Mouse (Mus musculus): ENCODE measurements around the gene Ccdc73.

Ccdc73 gene

DNA sequence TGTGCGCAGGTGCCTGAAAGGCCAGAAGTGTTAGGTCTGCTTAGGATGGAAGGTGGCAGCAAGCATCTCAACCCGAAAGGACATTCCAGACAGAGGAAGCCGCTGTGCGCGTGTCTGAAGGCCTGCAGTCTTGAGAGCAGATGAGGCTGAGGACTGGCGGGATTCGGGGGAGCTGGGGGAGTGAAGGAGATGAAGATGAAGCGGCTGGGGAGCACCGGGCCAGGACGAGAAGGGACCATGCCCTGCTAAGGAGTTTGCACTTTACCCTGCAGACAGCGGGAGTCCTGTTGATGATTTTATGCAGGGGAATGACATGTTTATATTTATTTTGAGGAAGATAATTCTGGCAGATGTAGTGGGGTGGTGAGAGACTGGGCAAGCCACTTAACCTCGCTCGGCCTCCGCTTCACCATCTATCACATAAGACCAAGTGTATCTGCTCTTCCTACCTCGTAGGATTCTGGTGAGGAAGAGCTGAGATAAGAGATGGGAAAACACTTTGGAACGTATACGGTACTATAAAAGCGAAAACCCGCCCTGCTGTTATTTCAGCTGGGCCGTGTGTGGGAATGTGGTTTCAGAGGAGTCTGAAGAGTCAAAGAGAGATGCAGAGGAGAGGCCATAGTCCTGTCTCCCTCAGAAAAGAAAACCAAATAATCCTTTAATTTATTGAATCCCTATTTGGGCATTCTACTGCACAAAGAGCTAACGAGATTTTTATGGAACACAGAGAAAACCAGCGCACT, 159.5 kb downstream of the Ccdc73 start:
- no peak for DNase-seq (ENCODE audit: low spot score)

DNA sequence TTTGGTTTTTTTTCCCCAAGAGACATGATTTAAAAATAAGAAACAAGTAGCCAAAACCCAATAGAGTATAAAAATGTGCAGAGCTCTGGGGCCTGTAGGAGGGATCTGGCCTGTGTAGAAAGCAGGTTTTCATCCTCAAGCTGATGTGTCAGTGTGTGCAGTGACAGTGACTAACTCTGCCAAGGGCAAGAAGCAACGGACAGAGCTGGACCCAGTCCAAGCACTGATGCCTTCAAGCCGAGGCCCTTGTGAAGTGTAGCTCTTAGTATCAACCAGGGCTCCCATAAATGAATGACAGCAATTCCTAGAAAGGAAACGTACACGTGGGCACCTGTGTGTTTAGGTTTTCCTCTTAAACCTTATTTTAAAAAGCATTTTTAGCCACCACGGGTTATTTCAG, 161.2 kb downstream of the Ccdc73 start:
- no peak for DNase-seq (ENCODE audit: low spot score)

DNA sequence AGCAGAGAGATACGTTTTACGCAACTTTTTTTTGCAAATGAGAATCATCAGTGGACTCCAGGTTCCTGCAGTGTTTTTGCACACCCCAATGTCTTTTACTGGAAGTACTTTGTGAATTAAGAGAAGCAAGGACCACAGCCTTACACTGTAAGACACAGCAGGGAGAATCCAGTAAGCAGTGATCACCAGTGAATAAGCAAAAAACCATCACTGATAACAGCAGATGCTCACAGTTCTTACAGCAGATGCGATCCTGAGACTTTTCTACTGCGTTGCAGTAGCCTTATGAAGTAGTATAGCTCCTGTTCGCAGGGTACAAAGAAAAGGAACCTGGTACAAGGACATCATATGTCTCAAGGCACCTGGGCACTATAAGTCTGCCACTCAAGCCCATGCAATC, 162.9 kb downstream of the Ccdc73 start:
- DNase-seq (ENCODE audit: low spot score): no peak

DNA sequence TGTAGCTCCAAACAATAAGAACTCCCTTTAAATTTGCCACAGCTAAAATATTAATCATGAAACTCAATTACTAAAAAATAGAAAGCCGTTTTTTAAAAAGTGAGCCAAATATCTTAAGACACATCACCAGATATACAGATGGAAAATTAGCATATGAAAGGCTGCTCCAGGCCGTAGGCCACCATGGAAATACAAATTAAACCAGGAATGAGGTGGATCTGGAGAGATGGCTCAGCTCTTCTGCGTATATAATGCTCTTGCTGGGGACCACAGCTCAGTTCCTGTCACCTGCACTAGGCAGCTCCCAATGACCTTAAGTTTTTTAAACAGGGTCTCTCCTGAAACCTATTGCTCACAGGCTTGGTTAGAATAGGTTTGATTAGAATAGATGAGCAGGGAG, 166.5 kb downstream of the Ccdc73 start:
- DNase-seq (ENCODE audit: low spot score): no peak

DNA sequence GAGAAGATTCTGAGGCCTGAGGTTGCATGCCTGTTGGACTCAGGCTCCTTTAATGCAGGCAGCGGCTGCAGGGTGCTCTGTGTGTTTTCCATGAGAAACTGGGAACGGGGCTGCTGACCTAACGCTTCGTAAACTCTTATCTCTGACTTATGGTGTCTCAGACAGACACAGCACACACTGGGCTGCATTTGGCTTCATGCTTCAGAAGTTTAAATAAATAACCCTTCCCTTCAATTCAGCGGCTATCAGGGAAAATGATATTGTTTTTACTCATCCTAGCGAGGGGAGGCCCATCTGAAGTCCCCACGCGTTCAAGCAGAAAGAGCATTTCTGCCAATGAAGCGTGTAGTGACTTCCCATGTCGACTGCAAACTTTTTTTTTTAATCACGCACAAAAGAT, 168.4 kb downstream of the Ccdc73 start:
- DNase-seq (ENCODE audit: low spot score): peak; percentile 54

DNA sequence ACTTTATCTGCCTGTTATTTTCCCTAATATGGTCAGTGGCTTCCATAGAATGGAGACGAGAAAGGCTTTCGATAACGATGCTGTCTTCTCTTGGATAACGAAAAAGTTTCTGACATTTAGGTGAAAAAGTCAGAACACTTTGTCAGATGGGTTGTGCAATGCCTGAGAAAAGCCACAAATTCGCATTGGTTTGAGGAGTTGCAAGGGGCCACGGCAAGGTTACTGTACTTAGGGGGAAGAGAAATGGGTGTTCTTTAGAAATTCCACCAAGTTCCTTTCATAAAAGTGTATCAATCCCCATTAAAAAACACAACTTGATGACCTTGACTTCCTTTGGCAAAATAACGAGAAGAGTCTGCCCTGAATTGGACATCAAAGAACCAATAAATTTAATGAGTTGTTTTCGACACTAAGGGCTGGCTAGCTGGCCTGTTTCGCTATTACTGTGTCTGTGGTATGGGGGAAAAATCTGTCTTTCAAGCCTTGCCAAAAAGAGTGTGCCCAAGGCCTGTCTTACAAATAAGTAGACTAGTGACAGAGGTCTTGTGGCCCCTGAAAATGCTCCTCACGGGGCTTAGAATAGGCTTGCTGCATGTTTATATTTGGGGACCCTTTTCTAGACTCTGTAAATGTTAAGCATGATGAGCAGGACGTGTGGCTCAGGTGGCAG, 168.9 kb downstream of the Ccdc73 start:
- DNase-seq (ENCODE audit: low spot score): no peak

DNA sequence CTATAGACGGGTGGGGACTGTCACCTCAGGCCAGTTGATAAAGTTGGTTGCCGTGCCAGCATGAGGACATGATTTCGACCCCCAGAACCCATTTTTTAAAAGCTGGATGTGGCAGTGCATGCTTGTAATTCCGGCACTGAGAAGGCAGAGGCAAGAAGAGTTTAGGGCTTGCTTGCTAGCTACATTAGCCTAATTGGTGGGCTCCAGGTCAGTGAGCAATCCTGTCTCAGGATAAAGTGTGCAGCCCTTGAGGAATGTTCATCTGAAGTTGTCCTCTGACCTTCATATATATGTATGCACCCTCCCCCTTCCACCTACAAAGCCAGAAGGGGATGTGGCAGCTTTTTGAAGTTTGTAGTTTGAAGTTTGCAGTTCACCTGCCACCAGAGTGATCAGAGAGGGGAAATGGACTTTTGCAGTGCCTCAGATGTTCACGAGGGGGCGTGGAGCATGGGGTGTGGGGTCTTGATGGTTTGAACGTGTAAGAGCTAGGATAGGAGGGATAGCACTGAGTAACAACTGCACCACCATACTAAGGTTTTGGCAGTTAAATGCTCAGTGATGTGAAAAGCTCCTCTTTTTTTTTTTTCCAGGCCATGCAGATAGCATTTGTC, 170.5 kb downstream of the Ccdc73 start:
- no peak for DNase-seq (ENCODE audit: low spot score)

DNA sequence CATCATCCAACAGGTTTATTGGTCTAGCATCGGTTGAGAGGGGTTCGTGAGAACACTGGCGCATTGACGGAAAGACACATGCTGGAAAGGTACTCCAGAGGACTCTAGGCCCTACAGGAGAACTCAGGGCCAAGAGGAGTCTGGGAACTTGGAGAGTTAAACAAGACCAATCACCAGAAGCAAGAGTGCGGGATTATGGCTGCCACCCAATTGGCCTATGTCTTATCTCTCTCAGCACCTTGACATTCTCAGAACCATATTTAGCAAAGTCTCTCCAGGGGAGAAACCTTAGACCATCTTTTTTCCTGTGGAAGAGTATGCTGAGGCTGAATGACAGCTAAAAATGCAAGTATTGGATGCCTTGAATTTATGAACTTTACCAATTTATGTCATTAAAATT, 171.3 kb downstream of the Ccdc73 start:
- DNase-seq (ENCODE audit: low spot score): no peak

DNA sequence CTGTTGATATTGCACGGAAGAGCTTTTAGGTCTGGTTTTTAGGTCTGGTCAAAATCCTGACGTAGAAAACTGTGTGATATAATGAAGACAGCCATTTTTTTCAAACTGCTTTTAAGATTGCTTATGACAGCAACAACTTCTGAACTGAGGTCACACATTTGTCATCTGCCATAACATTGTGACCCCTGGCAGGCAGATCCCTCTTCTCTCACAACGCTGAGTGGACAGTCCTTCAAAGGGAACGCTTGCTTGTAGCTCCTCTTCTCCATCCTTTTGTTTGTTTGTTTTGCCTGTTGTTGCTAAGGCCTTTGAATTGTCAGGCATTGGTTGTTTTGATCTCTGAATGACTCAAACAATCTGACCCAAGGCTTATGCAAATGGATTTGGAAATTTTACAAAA, 173.3 kb downstream of the Ccdc73 start:
- DNase-seq (ENCODE audit: low spot score): no peak

DNA sequence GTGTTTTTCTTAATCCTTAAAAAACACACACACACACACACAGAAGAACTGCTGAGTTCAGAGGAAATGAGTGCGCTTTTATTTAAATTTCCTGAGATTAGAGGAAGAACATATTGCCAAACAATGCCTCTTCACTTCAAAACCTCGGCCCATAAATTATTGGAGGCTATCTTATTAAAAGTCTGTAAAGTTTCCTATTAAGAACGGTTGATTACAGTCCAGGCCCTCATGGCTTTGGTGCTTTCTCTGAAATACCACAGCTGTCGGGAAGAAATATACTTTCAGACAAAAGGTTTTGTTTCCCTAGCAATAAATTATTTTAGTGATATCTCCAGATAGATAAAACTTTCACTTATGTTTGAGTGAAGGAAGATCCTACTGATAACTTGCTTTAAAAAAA, 175.5 kb downstream of the Ccdc73 start:
- no peak for DNase-seq (ENCODE audit: low spot score)

DNA sequence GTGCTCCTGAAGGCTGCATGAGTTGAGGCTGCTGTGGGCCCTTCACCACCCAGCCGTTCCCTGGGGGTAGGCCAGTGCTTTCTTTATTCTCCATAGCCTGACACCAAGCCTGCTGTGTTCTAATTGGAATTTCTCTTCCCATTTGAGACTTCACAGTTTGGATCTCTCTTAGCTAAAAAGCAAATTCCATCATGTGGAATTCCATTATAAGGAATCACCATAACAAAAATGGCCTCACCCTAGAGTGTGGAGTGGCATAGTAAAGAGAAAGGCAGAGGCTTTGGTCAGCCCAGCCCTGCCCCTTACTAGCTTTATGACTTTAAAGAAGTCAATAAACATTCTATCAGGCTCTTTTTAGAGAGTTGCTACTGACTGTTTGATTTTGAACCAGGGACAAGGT, 180.7 kb downstream of the Ccdc73 start:
- no peak for DNase-seq (ENCODE audit: low spot score)

DNA sequence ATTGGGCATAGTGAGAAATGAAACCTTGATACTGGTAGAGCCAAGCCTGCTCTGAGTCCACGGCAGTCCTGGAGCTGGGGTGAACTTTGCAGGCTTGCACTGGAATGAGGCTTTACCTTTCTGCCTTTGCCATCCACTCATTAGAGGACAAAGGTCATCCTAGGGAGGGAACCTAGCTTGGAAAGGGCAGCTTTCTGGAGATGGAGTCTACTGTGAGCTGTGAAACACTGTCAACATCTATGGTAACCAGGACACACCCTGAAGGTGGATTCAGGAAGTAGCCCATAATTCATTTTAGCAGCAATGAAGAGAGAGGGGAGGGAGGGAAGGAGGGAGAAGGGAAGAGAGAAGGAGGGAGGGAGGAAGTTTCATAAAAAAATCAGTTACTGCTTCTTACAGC, 187.9 kb downstream of the Ccdc73 start:
- DNase-seq (ENCODE audit: low spot score): no peak

DNA sequence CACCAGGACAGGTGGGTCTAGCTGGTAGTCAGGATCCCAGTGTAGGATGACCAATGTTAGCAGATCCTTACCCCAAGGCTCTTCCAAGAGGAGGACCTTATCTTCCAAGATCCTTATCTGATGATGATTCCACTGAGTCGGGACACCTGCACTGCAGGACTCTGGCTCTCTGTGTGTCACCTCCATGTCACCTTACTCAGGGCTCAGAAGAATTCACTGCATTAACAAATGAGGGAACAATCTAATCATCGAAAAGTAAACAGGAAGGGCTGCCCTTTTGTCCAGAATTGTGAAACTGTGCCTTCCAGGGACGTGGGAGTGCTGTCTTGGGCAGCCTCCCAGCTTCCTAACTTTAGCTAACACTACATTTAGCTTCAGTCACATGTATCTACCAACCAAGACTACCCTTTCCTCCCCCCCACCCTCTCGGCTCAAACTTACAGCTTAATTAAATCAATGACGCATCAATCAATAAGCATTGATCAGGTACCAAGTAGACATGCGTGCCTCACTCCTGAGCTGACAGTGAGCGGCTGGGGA, 191.0 kb downstream of the Ccdc73 start:
- no peak for DNase-seq (ENCODE audit: low spot score)

DNA sequence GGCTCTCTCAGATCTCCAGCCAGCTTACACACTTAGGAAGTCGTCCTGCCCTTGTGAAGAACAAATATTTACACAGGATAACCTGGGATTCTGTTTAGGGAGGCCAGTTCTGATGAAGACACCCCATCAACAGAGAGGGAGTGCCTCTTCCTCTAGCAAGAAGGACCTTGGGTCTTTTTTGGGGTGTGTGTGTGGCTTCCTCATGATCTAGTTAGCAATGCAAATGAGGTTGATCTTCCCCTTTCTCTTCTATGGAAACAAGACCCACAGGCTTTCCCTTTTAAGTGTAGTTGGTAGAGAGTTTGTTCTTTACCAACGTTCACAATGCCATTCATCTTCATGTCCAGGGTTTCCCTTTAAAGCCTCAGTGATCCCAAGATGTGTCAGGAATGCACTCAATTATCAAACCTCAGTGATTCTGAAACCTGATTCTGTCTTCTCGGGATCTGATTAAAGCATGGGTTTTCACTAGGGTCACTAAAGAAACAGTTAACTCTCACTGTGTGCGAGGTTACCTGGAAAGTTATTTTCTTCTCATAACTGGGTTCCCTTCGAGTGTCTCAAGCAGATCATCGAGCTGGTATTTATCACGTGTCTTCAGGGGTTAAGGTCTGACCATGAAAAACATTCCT, 195.3 kb downstream of the Ccdc73 start:
- no peak for DNase-seq (ENCODE audit: low spot score)

Measured in retina, embryonic 14.5 days (tissue).